Mouse (Mus musculus) lung, adult 2 months (tissue): ENCODE measurements around the gene Galc. TPM values are rescaled to one million over a fixed set of nuclear protein-coding genes. Genes with fewer than 3 reads are reported as not detected.

Experiments
- DNase-seq: peaks from one replicate; pipeline ENCODE4 v3.0.0; 2022
- H3K4me1 ChIP-seq: fragments of 200-500 bp; 2 replicates; pipeline ENCODE4 v1.6.1; 2011; ENCODE audit warnings: low read length; ENCODE audit not compliant: control insufficient read depth, insufficient read depth
- H3K4me3 ChIP-seq: fragments of 200-500 bp; replicated peaks from 2 replicates; pipeline ENCODE3; 2011; ENCODE audit warnings: low read depth, mild to moderate bottlenecking, control low read depth, low read length; ENCODE audit errors: extremely low read depth
- CTCF ChIP-seq: fragments of 200-500 bp; IDR thresholded peaks from 2 replicates; pipeline ENCODE4 v1.5.1; 2011; ENCODE audit warnings: mild to moderate bottlenecking, low read length, control low read depth; ENCODE audit not compliant: insufficient read depth
- POLR2A ChIP-seq: fragments of 200-500 bp; IDR thresholded peaks from 2 replicates; pipeline ENCODE4 v1.6.1; 2011; ENCODE audit warnings: low read depth, mild to moderate bottlenecking, control low read depth, low read length, borderline replicate concordance; ENCODE audit errors: extremely low read depth
- WGBS: fragments of 180-500 bp; shearing (Covaris S2); methylation state at CpG from one replicate; pipeline ENCODE4 v1.1.7; 2018; 5-methylcytosine and 5-hydroxymethylcytosine counted together
- polyA plus RNA-seq: library from polyadenylated mRNA; depleted of rRNA; stranded (reverse); fragments of >200 nt; gene quantifications from 2 replicates; pipeline ENCODE4 v1.2.3, GENCODE M21; 2012

Gene Galc
- polyA plus RNA-seq, 1 experiment: 16.2 TPM

DNA sequence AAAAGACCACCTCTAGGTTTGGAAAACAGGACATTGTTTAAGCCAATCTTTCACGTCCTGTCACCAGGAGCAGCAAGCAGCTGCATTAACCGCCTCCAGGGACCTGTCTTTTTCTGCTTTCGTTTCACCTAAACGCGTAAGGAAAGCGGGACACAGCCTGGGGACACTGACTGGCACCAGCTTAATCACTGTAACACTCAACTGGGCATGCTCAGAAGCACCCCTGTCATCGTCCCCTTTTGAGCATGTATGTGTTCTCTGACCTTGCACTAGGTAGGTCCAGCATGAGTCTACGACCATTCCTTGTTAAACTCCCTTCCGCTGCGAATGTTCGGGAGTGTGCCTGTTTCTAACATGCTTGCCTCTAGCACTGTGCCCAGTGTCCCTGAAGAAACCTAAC lies 42.8 kb downstream of the Galc start:
- no peak for TF ChIP-seq CTCF
- TF ChIP-seq POLR2A: no peak
- Histone ChIP-seq H3K4me1 (peaks cover 4% of the 10 kb centered on the region; the same call in 1 of the 2 replicates), H3K4me3 (no peak overlapping the region)
- DNase-seq: no peak
- WGBS: 74% methylated on average over 11 of the region's 11 CpGs

DNA sequence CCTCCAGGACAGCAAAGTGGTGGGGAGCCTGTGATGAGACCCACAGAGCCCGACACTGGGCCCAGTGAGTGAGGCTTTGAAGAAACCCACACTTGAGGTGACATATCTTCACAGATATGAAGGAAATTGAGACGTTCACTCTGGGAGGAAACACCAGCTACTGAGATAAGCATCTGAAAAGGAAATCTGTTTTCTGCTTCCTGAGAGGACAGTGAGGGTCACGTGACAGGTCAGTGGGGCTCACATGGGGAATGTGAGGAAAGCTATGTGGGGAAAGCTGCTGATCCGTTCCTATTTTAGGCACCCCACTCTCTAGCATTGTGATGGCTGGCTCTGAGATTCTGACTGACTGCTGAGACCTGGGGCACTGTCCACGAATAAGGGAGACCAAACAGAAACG lies 43.7 kb downstream of the Galc start:
- peaks cover 4% of the 10 kb centered on the region; the same call in 1 of the 2 replicates for H3K4me1 ChIP-seq
- TF ChIP-seq POLR2A (no peak), CTCF (no peak)
- no peak overlapping the region for H3K4me3 ChIP-seq
- DNase-seq: no peak
- WGBS: 29% methylated on average over 6 of the region's 6 CpGs

- Histone ChIP-seq H3K4me3 (no peak overlapping the region), H3K4me1 (peaks cover 4% of the 10 kb centered on the region; the same call in 1 of the 2 replicates)
- TF ChIP-seq POLR2A (no peak), CTCF (no peak)
- WGBS: 83% methylated on average over 14 of the region's 14 CpGs
- no peak for DNase-seq
Measured at GRCm38 (mm10) chr12:98214191-98214590, 45.1 kb downstream of the Galc start.

- H3K4me3 ChIP-seq: no peak overlapping the region
- no peak for DNase-seq
- peaks cover 4% of the 10 kb centered on the region; the same call in 1 of the 2 replicates for H3K4me1 ChIP-seq
- 83% methylated on average over 7 of the region's 7 CpGs for WGBS
- TF ChIP-seq POLR2A: no peak
- no peak for TF ChIP-seq CTCF
Measured at GRCm38 (mm10) chr12:98213791-98214190, 45.5 kb downstream of the Galc start.

DNA sequence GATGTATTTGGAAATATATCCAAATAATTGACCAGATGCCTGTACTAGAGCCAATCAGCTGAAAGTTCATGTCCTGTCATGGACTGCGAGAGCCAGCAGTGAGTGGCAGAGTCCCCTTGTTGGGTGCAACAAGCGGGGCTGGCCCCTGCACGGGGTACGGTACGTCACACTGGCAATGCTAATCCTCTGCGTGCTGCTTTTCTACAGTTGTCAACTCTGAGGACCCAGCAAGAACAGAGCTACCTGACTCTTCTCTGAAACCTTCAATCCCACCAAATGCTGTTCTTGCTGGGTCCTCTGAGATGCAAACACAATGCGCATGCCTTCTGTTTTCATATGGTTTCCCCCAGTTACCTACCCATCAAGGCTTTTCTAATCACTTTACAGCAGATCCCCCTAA lies 45.9 kb downstream of the Galc start:
- TF ChIP-seq CTCF (no peak), POLR2A (no peak)
- 93% methylated on average over 7 of the region's 7 CpGs for WGBS
- Histone ChIP-seq H3K4me1 (peaks cover 4% of the 10 kb centered on the region; the same call in 1 of the 2 replicates), H3K4me3 (no peak overlapping the region)
- DNase-seq: no peak

DNA sequence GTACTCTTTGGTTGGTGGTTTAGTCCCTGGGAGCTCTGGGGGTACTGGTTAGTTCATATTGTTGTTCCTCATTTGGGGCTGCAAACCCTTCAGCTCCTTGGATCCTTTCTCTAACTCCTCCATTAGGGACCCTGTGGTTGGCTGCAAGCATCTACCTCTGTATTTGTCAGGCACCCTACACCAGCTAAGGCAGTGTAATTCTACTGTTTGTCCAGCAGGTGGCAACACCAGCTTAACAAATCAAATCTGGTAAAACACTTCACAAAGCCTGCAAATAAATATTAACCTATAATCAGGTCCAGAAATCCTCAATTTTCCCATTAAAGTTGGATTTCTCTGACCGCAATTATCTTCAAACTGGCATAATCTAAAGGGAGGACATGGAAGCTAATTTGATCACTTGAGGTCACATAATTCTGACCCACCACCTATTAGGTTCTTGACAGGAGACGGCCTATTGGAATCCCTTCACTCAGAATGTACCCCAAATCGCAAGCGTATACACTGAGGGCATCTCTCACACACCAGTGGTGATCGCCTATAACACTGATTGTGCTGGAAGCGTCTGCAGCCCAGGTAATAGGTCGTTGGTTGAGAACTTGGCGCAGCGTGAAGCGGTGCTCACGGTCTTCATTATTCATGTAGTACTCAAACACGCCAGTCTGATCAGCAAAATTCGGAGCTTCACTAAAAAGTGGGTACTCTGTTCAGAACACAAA lies 46.6 kb downstream of the Galc start:
- no peak overlapping the region for H3K4me3 ChIP-seq
- WGBS: 89% methylated on average over 13 of the region's 13 CpGs
- DNase-seq: peak; percentile 18
- no peak for TF ChIP-seq POLR2A
- peak; percentile 35 for TF ChIP-seq CTCF
- H3K4me1 ChIP-seq: peaks cover 4% of the 10 kb centered on the region; the same call in 1 of the 2 replicates

DNA sequence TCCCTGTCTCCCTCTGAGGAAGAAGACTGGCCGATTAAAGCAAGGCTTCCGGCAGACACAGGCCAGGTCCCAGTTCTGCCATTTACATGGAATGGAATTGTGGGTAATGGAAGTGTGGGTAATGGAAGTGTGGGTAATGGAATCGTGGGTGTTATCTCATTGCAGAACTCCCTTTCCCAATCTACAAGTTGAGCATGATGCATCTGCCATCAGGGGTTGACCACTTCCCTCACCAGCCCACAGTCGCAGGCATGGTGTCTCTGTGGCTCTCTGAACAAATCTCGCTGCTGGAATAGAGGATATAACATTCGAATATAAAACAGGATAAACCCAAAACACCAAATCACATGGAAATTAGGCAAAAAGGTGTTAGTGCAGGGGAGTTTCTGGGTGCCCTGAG lies 48.8 kb downstream of the Galc start:
- WGBS: 85% methylated on average over 6 of the region's 6 CpGs
- Histone ChIP-seq H3K4me1 (peaks cover under 1% of the 10 kb centered on the region; the same call in 1 of the 2 replicates), H3K4me3 (no peak overlapping the region)
- DNase-seq: no peak
- TF ChIP-seq POLR2A (no peak), CTCF (no peak)

DNA sequence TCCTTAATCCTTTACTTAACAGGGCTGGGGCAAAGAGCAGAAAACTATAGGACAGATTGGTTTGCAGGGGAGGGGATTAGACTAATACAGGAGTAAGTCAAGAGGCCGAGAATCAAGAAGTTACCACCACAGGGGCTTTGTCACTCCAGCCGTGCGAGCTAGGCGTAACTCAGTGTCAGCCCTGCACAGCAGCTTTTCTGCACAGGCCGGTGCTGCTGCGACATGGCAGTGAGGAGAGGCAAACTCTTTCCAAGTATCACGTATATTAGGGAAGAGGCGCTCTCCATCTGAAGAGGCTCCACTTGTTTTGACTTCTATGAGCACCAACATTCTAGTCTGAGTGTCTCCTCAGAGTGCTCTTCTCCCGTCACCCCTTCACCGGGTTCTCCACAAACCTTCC lies 51.2 kb downstream of the Galc start:
- WGBS: 87% methylated on average over 10 of the region's 10 CpGs

GRCm38 (mm10) chr12:98205450-98206051 lies 53.7 kb downstream of the Galc start:
- no peak for DNase-seq
- Histone ChIP-seq H3K4me3 (no peak overlapping the region), H3K4me1 (no peaks in the 10 kb centered on the region)
- TF ChIP-seq POLR2A: no peak
- no peak for TF ChIP-seq CTCF
- WGBS: 63% methylated on average over 4 of the region's 4 CpGs

More for the DNA sequence above, 51.2 kb downstream of the Galc start:
- no peak overlapping the region for H3K4me3 ChIP-seq
- no peaks in the 10 kb centered on the region for H3K4me1 ChIP-seq
- DNase-seq: no peak
- no peak for TF ChIP-seq POLR2A
- no peak for TF ChIP-seq CTCF

GRCm38 (mm10) chr12:98197401-98197800 lies 61.9 kb downstream of the Galc start:
- TF ChIP-seq CTCF (no peak), POLR2A (no peak)
- no peak for DNase-seq
- Histone ChIP-seq H3K4me3 (no peak overlapping the region), H3K4me1 (no peaks in the 10 kb centered on the region)
- 41% methylated on average over 1 of the region's 1 CpGs for WGBS
